Mouse (Mus musculus) embryonic facial prominence, embryonic 12.5 days (tissue): ENCODE results near the gene Ube2g2. TPM values are rescaled to one million over a fixed set of nuclear protein-coding genes. Genes with fewer than 3 reads are reported as not detected.

Experiments used
- ATAC-seq: fragments of 200-750 bp; cut with Nextera tagmentation; 2 replicates; pipeline ENCODE4 v1.8.0; 2017; ENCODE audit not compliant: insufficient number of reproducible peaks, insufficient read depth, low FRiP score, low TSS enrichment
- H3K27ac ChIP-seq: fragments of 300-500 bp; sonication (generic); 2 replicates; pipeline ENCODE4 v1.5.1; 2016; ENCODE audit warnings: mild to moderate bottlenecking
- H3K27me3 ChIP-seq: fragments of 300-500 bp; sonication (generic); 2 replicates; pipeline ENCODE4 v1.6.1; 2016; ENCODE audit warnings: mild to moderate bottlenecking, moderate library complexity
- H3K36me3 ChIP-seq: fragments of 300-500 bp; sonication (generic); 2 replicates; pipeline ENCODE4 v1.6.1; 2016; ENCODE audit warnings: mild to moderate bottlenecking
- H3K4me1 ChIP-seq: fragments of 300-500 bp; sonication (generic); 2 replicates; pipeline ENCODE4 v1.6.1; 2016
- H3K4me2 ChIP-seq: fragments of 300-500 bp; sonication (generic); replicated peaks from 2 replicates; pipeline ENCODE4 v1.6.1; 2016; ENCODE audit warnings: mild to moderate bottlenecking, moderate library complexity
- H3K4me3 ChIP-seq: fragments of 300-500 bp; sonication (generic); 2 replicates; pipeline ENCODE4 v1.5.1; 2016; ENCODE audit warnings: mild to moderate bottlenecking
- H3K9ac ChIP-seq: fragments of 300-500 bp; sonication (generic); 2 replicates; pipeline ENCODE4 v1.6.1; 2016; ENCODE audit warnings: mild to moderate bottlenecking, moderate library complexity
- H3K9me3 ChIP-seq: fragments of 300-500 bp; sonication (generic); 2 replicates; pipeline ENCODE4 v1.6.1; 2016; ENCODE audit warnings: mild to moderate bottlenecking, moderate library complexity
- whole genome bisulfite sequencing: fragments of 180-500 bp; shearing (Covaris S2); methylation state at CpG from one replicate; pipeline ENCODE4 v1.1.7; 2016; 5-methylcytosine and 5-hydroxymethylcytosine counted together
- polyA plus RNA-seq: library from polyadenylated mRNA; unstranded; fragments of >200 nt; fragmentation: Nextera tagmentation; extraction: Ambion mirVana; gene quantifications from 2 replicates; pipeline ENCODE4 v1.2.1, GENCODE M21; 2016

Gene Ube2g2
- 76.7 and 81.7 TPM in 2 replicates for polyA plus RNA-seq

DNA sequence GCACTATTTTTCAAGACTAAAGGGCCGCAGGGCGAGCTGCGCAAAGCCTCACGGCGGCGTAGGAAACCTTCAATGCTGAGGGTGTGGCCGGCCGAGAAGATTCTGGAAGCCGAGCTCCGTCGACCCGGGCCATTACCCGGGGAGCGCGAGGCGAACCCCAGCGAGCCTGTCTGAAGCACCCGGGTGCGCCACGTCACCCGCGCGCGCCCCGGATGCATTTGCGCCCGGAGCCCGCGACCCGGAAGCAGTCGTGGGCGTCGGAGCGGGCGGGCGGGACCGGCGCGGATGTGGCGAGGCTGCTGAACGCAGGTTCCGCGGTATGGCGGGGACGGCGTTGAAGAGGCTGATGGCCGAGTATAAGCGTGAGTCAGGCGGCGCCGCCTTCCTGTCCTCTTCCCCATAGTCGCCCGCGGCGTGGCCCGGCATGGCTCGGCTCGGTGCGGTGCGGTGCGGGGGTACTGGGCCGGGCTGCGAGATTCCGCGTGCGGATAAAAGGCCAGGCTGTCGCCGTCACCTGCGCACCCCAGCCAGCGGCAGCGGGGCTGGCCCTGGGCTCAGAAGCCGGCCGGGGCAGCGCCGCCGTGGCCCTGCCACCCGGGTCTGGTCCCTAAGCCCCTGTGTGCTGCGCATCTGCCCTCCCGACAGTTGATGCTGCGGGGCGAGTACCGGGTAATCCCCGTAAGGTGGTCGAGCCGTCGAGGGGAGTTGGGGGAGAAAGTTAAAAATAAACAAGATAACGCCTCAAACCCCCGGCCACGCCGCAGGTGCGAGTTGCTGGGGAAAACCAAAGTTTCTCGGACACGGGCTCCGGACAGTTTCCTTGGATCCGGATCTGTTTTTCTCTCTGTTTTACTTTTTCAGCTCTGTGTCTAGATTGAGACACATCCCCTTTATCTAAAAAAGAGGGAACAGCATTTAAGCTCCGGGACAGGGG is at the start of gene Ube2g2:
TSS of gene Ube2g2 (plus strand) at position 221 of the 934 bp plus-strand sequence.
- Histone ChIP-seq H3K36me3 (peaks cover 13% of the 10 kb centered on the region), H3K4me1 (peaks cover 21% of the 10 kb centered on the region), H3K27me3 (no peaks in the 10 kb centered on the region), H3K9ac (peak within 1 kb of the TSS; percentile 99), H3K27ac (peak within 1 kb of the TSS; percentile 85), H3K4me2 (peak within 1 kb of the TSS; percentile 66), H3K9me3 (no peaks in the 10 kb centered on the region), H3K4me3 (peak within 1 kb of the TSS; percentile 99)
- ATAC-seq: peak; percentile 82
- under 1% methylated on average over 96 of the region's 96 CpGs for WGBS

DNA sequence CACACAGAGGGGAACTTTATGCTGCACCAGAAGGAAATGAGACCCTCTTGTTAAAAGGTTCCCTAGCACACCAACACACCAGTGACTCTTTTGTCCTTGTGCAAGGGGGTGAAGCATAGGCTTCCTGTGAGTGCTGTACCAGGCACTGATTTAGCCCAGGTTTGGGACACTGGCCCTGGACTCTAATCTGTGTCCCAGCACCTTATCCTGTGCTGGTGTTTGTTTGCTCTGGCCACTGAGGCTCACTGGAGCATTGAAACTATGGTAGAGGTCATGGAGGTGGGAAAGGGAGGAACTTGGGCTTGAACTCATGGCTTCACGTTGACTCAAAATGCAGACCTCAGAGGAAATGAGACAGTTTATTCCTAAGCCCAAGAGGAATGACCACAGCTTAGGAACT is 48.9 kb upstream of the Ube2g2 start:
- H3K36me3 ChIP-seq: no peaks in the 10 kb centered on the region
- H3K9me3 ChIP-seq: no peaks in the 10 kb centered on the region

GRCm38 (mm10) chr10:77580027-77580920 is 41.8 kb upstream of the Ube2g2 start:
- no peak overlapping the region for H3K9ac ChIP-seq
- no peaks in the 10 kb centered on the region for H3K9me3 ChIP-seq
- H3K27ac ChIP-seq: no peak overlapping the region

More for the DNA sequence above, 48.9 kb upstream of the Ube2g2 start:
- no peak overlapping the region for H3K4me2 ChIP-seq
- no peak for ATAC-seq
- no peaks in the 10 kb centered on the region for H3K27me3 ChIP-seq
- no peak overlapping the region for H3K4me3 ChIP-seq
- H3K4me1 ChIP-seq: 0 out of 2 replicates have a peak, but pooled peaks cover 2% of the 10 kb centered on the region
- 76% methylated on average over 1 of the region's 1 CpGs for WGBS
- H3K9ac ChIP-seq: no peak overlapping the region
- no peak overlapping the region for H3K27ac ChIP-seq

DNA sequence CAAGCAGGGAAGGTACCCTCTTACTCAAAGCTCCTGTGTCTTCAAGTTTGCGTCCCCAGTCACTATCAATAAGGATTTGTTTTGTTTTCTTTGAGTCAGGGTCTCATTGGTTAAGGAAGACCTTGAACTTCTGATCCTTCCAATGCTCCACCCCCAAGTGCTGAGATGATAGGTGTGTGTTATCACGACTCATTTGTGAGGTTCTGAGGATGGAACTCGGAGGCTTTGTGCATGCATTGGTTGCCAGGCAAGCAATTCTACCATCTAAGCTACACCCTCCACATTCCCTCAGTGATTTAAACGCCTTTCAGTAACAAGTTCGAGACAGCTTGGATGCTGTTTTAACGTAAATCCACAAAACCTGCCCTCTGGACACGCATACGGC is 41.1 kb upstream of the Ube2g2 start:
- Histone ChIP-seq H3K36me3 (no peaks in the 10 kb centered on the region), H3K9ac (peak overlapping the region; percentile 85), H3K4me3 (peak overlapping the region; percentile 81), H3K27me3 (no peaks in the 10 kb centered on the region), H3K4me1 (peaks cover 23% of the 10 kb centered on the region), H3K9me3 (no peaks in the 10 kb centered on the region), H3K27ac (peak overlapping the region; percentile 90), H3K4me2 (peak overlapping the region; percentile 77)
- ATAC-seq: no peak
- 9% methylated on average over 8 of the region's 8 CpGs for WGBS

More at GRCm38 (mm10) chr10:77580027-77580920, 41.8 kb upstream of the Ube2g2 start:
- Histone ChIP-seq H3K4me3 (no peak overlapping the region), H3K4me1 (peaks cover 23% of the 10 kb centered on the region), H3K4me2 (no peak overlapping the region), H3K27me3 (no peaks in the 10 kb centered on the region), H3K36me3 (no peaks in the 10 kb centered on the region)
- no peak for ATAC-seq
- 61% methylated on average over 10 of the region's 10 CpGs for whole genome bisulfite sequencing

DNA sequence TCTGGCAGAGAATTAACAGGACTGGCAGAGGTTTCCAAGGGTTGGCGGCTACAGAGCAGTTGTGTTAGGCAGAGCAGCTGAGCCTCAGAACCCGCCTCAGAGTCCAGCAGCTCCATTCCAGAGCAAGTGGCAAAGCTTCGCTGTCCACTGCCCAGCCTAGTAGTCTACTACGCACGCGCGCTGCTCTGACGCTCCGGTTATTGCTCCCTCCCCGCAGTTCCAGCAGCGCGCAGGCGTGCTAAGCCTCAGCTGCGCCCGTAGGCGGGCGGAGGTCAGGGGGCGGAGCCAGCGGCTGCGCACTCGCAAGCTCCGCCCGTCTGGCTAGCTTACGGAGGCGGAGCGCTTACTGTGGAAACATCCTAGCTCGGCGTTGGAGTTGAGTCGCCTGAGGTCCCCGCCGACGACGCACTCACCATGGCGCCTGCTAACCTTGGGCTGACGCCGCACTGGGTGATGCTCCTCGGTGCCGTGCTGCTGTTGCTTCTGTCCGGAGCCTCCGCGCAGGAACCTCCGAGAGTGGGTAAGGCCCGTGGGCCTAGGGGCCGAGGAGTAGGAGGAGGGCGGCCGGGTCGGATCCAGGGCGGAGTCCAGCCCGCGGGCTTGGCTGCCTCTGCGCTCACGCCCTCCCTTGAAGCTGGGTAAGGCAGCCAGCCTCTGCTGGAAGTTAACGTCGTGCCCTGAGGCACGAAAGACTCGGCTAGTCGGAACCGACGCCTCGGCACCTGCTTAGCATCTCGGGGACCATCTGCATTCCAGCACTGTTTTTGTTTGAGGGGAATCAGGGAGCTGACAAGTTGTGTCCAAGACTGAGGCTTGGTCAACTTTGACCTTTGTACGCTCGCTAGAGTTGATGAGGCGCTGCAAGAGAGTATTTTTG is 40.4 kb upstream of the Ube2g2 start, which contains the start of gene Pttg1ip:
TSS of gene Pttg1ip (plus strand) at position 313 of the 877 bp plus-strand sequence.
- Histone ChIP-seq H3K9me3 (no peaks in the 10 kb centered on the region), H3K36me3 (peaks cover under 1% of the 10 kb centered on the region; the same call in 1 of the 2 replicates), H3K27me3 (no peaks in the 10 kb centered on the region), H3K4me2 (peak within 1 kb of the TSS; percentile 77), H3K9ac (peak within 1 kb of the TSS; percentile 85), H3K4me3 (peak within 1 kb of the TSS; percentile 81), H3K27ac (peak within 1 kb of the TSS; percentile 90), H3K4me1 (peaks cover 23% of the 10 kb centered on the region)
- ATAC-seq: peak; percentile 97
- under 1% methylated on average over 64 of the region's 64 CpGs for WGBS

DNA sequence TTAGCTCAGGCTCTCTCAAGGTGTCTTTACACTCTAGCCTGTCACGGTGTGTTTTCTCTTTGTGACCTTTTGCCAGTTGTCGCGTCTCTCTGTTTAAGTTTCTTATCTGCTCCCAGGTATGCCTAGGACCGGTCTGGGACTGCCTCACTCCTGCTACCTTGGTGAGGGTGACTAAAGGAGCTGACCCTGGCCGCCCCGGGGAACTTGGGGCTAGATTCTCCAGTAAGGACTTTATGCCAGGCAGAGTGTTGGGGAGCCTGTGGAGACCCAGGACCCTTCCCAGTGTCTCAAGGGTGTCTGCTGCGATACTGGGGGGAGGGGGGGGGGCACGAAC is 39.8 kb upstream of the Ube2g2 start:
- Histone ChIP-seq H3K4me2 (peak overlapping the region; percentile 77), H3K4me1 (peaks cover 23% of the 10 kb centered on the region), H3K27ac (peak overlapping the region; percentile 90; the same call in 1 of the 2 replicates), H3K36me3 (peaks cover 7% of the 10 kb centered on the region; the same call in 1 of the 2 replicates), H3K27me3 (no peaks in the 10 kb centered on the region), H3K9me3 (no peaks in the 10 kb centered on the region), H3K9ac (peak overlapping the region; percentile 85), H3K4me3 (peak overlapping the region; percentile 81)
- WGBS: 16% methylated on average over 8 of the region's 8 CpGs
- ATAC-seq: no peak

- no peak for ATAC-seq
- no peak overlapping the region for H3K4me2 ChIP-seq
- no peak overlapping the region for H3K9ac ChIP-seq
- 79% methylated on average over 10 of the region's 10 CpGs for WGBS
- H3K36me3 ChIP-seq: peaks cover 23% of the 10 kb centered on the region
- no peaks in the 10 kb centered on the region for H3K27me3 ChIP-seq
- peaks cover 23% of the 10 kb centered on the region for H3K4me1 ChIP-seq
- H3K4me3 ChIP-seq: 0 out of 2 replicates have a peak overlapping the region, but pooled peaks have one; percentile 0
- no peaks in the 10 kb centered on the region for H3K9me3 ChIP-seq
- H3K27ac ChIP-seq: no peak overlapping the region
Measured at GRCm38 (mm10) chr10:77583795-77584422, 38.2 kb upstream of the Ube2g2 start.

- Histone ChIP-seq H3K4me3 (no peak overlapping the region), H3K4me2 (no peak overlapping the region), H3K27me3 (no peaks in the 10 kb centered on the region), H3K9ac (no peak overlapping the region), H3K4me1 (peaks cover 18% of the 10 kb centered on the region), H3K27ac (no peak overlapping the region), H3K36me3 (peaks cover 46% of the 10 kb centered on the region), H3K9me3 (no peaks in the 10 kb centered on the region)
- WGBS: 87% methylated on average over 3 of the region's 3 CpGs
- no peak for ATAC-seq
Measured at GRCm38 (mm10) chr10:77586637-77587036, 35.4 kb upstream of the Ube2g2 start.

- Histone ChIP-seq H3K4me1 (peaks cover 17% of the 10 kb centered on the region), H3K4me3 (no peak overlapping the region), H3K27ac (no peak overlapping the region), H3K9me3 (no peaks in the 10 kb centered on the region), H3K36me3 (peaks cover 52% of the 10 kb centered on the region), H3K9ac (no peak overlapping the region), H3K27me3 (no peaks in the 10 kb centered on the region), H3K4me2 (no peak overlapping the region)
- ATAC-seq: no peak
- 86% methylated on average over 6 of the region's 6 CpGs for WGBS
Measured at GRCm38 (mm10) chr10:77587091-77587775, 34.8 kb upstream of the Ube2g2 start.

GRCm38 (mm10) chr10:77588036-77588435 is 34.0 kb upstream of the Ube2g2 start:
- Histone ChIP-seq H3K27me3 (no peaks in the 10 kb centered on the region), H3K36me3 (peaks cover 59% of the 10 kb centered on the region), H3K4me1 (peaks cover 9% of the 10 kb centered on the region), H3K9ac (no peak overlapping the region), H3K9me3 (no peaks in the 10 kb centered on the region), H3K27ac (no peak overlapping the region), H3K4me3 (no peak overlapping the region), H3K4me2 (no peak overlapping the region)
- no peak for ATAC-seq
- 91% methylated on average over 2 of the region's 2 CpGs for WGBS
